Mouse (Mus musculus) spleen, adult 2 months (tissue): ENCODE data around the gene Gpr146.

Experiments used
- CTCF ChIP-seq: fragments of 200-500 bp; IDR thresholded peaks from 2 replicates; pipeline ENCODE4 v1.5.1; 2011; ENCODE audit warnings: mild to moderate bottlenecking, inconsistent platforms; ENCODE audit not compliant: insufficient read depth, insufficient read length, insufficient replicate concordance; ENCODE audit errors: extremely low read depth
- POLR2A ChIP-seq: fragments of 200-500 bp; IDR thresholded peaks from 2 replicates; pipeline ENCODE4 v1.6.1; 2011; ENCODE audit warnings: low read depth, low read length, inconsistent platforms

DNA sequence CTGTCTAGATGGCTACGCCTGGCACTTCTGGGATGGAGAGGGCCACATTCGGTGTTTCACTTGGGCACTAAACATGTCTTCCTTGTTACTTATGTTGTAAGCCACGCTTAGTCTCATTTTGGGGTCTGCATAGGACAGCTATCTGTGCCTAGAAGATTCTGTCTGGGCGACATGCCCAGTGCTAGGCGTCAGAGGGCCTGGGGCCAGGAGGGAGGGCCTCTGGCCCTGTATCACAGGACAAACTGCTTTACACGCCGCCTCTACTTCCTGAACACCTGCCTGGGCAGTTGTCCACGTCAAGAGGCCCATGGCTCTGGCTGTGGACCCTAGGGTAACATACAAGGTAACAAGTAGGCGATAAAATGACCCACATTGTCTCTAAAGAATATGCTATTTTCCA, 50.5 kb downstream of the Gpr146 start:
- no peak for TF ChIP-seq CTCF
- no peak for TF ChIP-seq POLR2A
